Mouse (Mus musculus) limb, embryonic 14.5 days (tissue): Measurements from ENCODE around the gene Rsph10b. TPM values are rescaled to one million over a fixed set of nuclear protein-coding genes. Genes with fewer than 3 reads are reported as not detected.

ENCODE experiments used
- ATAC-seq: fragments of 200-750 bp; cut with Nextera tagmentation; 2 replicates; pipeline ENCODE4 v1.8.0; 2017; ENCODE audit warnings: low read depth, moderate number of reproducible peaks, moderate TSS enrichment; ENCODE audit not compliant: low FRiP score
- DNase-seq: peaks from one replicate; pipeline ENCODE4 v3.0.0-alpha.2; 2015; ENCODE audit warnings: low spot score
- H3K27ac ChIP-seq: fragments of 300-500 bp; sonication (generic); replicated peaks from 2 replicates; pipeline ENCODE4 v1.5.1; 2014; ENCODE audit warnings: low read depth, mild to moderate bottlenecking, low read length, moderate library complexity, mixed read lengths
- H3K27me3 ChIP-seq: fragments of 300-500 bp; sonication (generic); 2 replicates; pipeline ENCODE4 v1.6.1; 2014; ENCODE audit warnings: low read length, mixed read lengths; ENCODE audit not compliant: control insufficient read depth, insufficient read depth
- H3K36me3 ChIP-seq: fragments of 300-500 bp; sonication (generic); 2 replicates; pipeline ENCODE4 v1.6.1; 2014; ENCODE audit warnings: mild to moderate bottlenecking, low read length, moderate library complexity, mixed read lengths; ENCODE audit not compliant: control insufficient read depth, insufficient read depth
- H3K4me1 ChIP-seq: fragments of 300-500 bp; sonication (generic); 2 replicates; pipeline ENCODE4 v1.6.1; 2014; ENCODE audit warnings: antibody characterized with exemption, low read length, mixed read lengths; ENCODE audit not compliant: control insufficient read depth, insufficient read depth
- H3K4me2 ChIP-seq: fragments of 300-500 bp; sonication (generic); replicated peaks from 2 replicates; pipeline ENCODE4 v1.6.1; 2014; ENCODE audit warnings: low read depth, mild to moderate bottlenecking, low read length, moderate library complexity; ENCODE audit not compliant: severe bottlenecking
- H3K4me3 ChIP-seq: fragments of 300-500 bp; sonication (generic); replicated peaks from 2 replicates; pipeline ENCODE4 v1.5.1; 2014; ENCODE audit warnings: low read length
- H3K9ac ChIP-seq: fragments of 300-500 bp; sonication (generic); 2 replicates; pipeline ENCODE4 v1.6.1; 2014; ENCODE audit warnings: mild to moderate bottlenecking, low read depth, low read length, moderate library complexity; ENCODE audit not compliant: severe bottlenecking
- H3K9me3 ChIP-seq: fragments of 300-500 bp; sonication (generic); 2 replicates; pipeline ENCODE4 v1.6.1; 2016; ENCODE audit warnings: low read length; ENCODE audit not compliant: control insufficient read depth
- POLR2A ChIP-seq: fragments of 200-500 bp; IDR thresholded peaks from 2 replicates; pipeline ENCODE4 v1.8.0; 2012; ENCODE audit warnings: inconsistent platforms, mild to moderate bottlenecking, moderate library complexity, borderline replicate concordance; ENCODE audit not compliant: insufficient read depth, insufficient read length; ENCODE audit errors: extremely low read depth
- WGBS: fragments of 180-500 bp; shearing (Covaris S2); extraction: QIAGEN DNeasy Blood & Tissue Kit; methylation state at CpG from one replicate; pipeline ENCODE4 v1.1.7; 2014; 5-methylcytosine and 5-hydroxymethylcytosine counted together
- polyA plus RNA-seq, 2 experiments: library from polyadenylated mRNA; depleted of rRNA in 1 of 2; stranded (reverse) in 1 of 2; unstranded in 1 of 2; fragments of >200 nt; fragmentation: Nextera tagmentation in 1 of 2; extraction: Ambion mirVana in 1 of 2; gene quantifications; 2 replicates each; pipeline versions ENCODE4 v1.2.1 to v1.2.3; 2012 to 2014

The Rsph10b gene
- polyA plus RNA-seq, 2 experiments, result 2.8 to 4.4 TPM

GRCm38 (mm10) chr5:143897635-143898330, 35.1 kb upstream of the Rsph10b start, which contains the start of gene Ankrd61:
TSS of gene Ankrd61 (minus strand) at chr5:143897685.
- H3K4me3 ChIP-seq, result no peak within 1 kb of the TSS
- TF ChIP-seq POLR2A, result no peak
- H3K36me3 ChIP-seq, result peaks cover 66% of the 10 kb centered on the region

DNA sequence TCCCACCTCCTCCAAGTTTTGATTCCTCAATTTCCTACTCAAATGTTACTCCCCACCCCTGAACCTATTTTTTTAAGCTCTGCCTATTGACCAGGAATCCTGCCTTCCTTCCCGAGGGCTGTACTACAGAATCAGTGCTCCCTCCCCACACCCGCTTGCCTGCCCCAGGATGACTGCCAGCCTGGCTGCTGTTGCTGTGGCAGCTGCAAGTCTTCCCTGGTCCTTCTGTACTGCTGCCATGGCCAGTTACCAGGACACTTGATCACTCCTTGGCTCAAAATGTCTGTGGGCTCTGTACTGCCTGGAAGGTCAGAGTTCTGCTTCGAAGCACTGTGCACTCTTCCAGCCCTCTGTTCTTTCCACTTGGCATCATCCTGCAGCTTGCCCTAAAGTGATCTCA, 30.7 kb upstream of the Rsph10b start:
- no peak overlapping the region for H3K9ac ChIP-seq
- no peaks in the 10 kb centered on the region for H3K4me1 ChIP-seq
- DNase-seq, result no peak
- ATAC-seq, result no peak
- H3K36me3 ChIP-seq, result peaks cover 88% of the 10 kb centered on the region
- no peak overlapping the region for H3K4me3 ChIP-seq
- no peak overlapping the region for H3K4me2 ChIP-seq
- WGBS, result 92% methylated on average over 3 of the region's 3 CpGs
- no peaks in the 10 kb centered on the region for H3K27me3 ChIP-seq
- no peaks in the 10 kb centered on the region for H3K9me3 ChIP-seq
- no peak for TF ChIP-seq POLR2A
- H3K27ac ChIP-seq, result no peak overlapping the region

More at GRCm38 (mm10) chr5:143897635-143898330, 35.1 kb upstream of the Rsph10b start, which contains the start of gene Ankrd61:
- ATAC-seq, result no peak
- Histone ChIP-seq H3K4me2 (no peak within 1 kb of the TSS), H3K27ac (no peak within 1 kb of the TSS), H3K4me1 (no peaks in the 10 kb centered on the region), H3K9ac (no peak within 1 kb of the TSS), H3K27me3 (no peaks in the 10 kb centered on the region), H3K9me3 (no peaks in the 10 kb centered on the region)
- DNase-seq, result no peak
- WGBS, result 86% methylated on average over 14 of the region's 14 CpGs

DNA sequence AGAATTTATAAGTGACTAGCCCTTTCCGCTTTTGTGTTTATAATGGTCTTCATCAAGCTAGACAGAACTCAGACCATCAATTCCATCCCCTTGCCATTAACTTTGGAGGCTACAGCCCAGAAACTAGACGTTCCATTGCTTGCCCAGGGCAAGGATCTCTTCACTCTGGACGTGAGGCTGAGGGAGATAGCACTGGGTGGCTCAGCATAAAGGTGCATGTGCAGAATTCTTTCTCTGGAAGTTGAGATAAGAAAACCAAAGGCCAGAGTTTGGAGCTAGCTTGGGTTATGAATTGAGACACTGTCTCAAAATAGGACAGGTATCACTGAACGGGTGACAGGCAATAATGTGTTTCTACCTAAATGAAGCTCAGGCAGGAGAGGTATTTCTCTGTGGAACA, 29.0 kb upstream of the Rsph10b start:
- DNase-seq (no peak), ATAC-seq (no peak)
- Histone ChIP-seq H3K9ac (no peak overlapping the region), H3K36me3 (peaks cover 72% of the 10 kb centered on the region), H3K4me1 (peaks cover 9% of the 10 kb centered on the region), H3K4me3 (no peak overlapping the region), H3K27ac (no peak overlapping the region), H3K9me3 (no peaks in the 10 kb centered on the region), H3K4me2 (no peak overlapping the region), H3K27me3 (no peaks in the 10 kb centered on the region)
- TF ChIP-seq POLR2A, result no peak
- 93% methylated on average over 4 of the region's 4 CpGs for WGBS

DNA sequence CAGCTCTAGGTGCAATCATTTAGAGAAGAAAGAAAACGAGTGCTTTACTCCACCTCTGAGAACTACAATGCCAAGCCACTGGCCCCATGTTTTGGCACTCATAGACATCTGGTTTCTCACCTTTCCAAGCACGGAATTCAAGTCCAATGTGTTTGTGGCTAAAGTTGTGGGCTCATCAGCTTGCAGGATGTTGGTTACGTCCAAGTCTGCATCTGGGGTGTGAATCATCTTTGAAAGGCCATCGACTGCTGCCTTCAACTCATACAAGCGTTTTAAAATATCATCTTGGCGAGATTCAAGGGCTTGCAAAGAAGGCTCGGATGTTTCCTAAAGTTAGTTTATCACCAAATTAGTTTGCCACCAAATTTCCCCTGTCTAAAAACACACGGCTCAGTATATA, 26.4 kb upstream of the Rsph10b start:
- 84% methylated on average over 8 of the region's 8 CpGs for WGBS
- TF ChIP-seq POLR2A, result no peak
- peaks cover 48% of the 10 kb centered on the region for H3K36me3 ChIP-seq
- no peaks in the 10 kb centered on the region for H3K27me3 ChIP-seq
- no peak overlapping the region for H3K9ac ChIP-seq
- no peak overlapping the region for H3K4me2 ChIP-seq
- DNase-seq, result no peak
- H3K9me3 ChIP-seq, result no peaks in the 10 kb centered on the region
- no peak overlapping the region for H3K27ac ChIP-seq
- no peak overlapping the region for H3K4me3 ChIP-seq
- no peak for ATAC-seq
- H3K4me1 ChIP-seq, result peaks cover 17% of the 10 kb centered on the region

GRCm38 (mm10) chr5:143908926-143909325, 23.9 kb upstream of the Rsph10b start:
- Histone ChIP-seq H3K4me1 (peaks cover 17% of the 10 kb centered on the region), H3K27me3 (no peaks in the 10 kb centered on the region), H3K9me3 (no peaks in the 10 kb centered on the region), H3K9ac (peak overlapping the region; percentile 64), H3K4me3 (peak overlapping the region; percentile 68), H3K27ac (peak overlapping the region; percentile 76), H3K4me2 (peak overlapping the region; percentile 67), H3K36me3 (peaks cover 33% of the 10 kb centered on the region)
- WGBS, result 4% methylated on average over 9 of the region's 9 CpGs
- ATAC-seq (no peak), DNase-seq (no peak)
- TF ChIP-seq POLR2A, result no peak
